Mouse (Mus musculus) naive thymus-derived CD4-positive, alpha-beta T cell, adult 2 months (primary cell): ENCODE data around the gene Wee1.
"Not testable (repeated sequence)": the region's sequence is repeated elsewhere in the genome, so short reads cannot be mapped to it uniquely, and the experiment has no call there.

Experiments
- DNase-seq: peaks from one replicate; pipeline ENCODE4 v3.0.0-alpha.2; 2011; ENCODE audit warnings: low read depth

Gene Wee1

DNA sequence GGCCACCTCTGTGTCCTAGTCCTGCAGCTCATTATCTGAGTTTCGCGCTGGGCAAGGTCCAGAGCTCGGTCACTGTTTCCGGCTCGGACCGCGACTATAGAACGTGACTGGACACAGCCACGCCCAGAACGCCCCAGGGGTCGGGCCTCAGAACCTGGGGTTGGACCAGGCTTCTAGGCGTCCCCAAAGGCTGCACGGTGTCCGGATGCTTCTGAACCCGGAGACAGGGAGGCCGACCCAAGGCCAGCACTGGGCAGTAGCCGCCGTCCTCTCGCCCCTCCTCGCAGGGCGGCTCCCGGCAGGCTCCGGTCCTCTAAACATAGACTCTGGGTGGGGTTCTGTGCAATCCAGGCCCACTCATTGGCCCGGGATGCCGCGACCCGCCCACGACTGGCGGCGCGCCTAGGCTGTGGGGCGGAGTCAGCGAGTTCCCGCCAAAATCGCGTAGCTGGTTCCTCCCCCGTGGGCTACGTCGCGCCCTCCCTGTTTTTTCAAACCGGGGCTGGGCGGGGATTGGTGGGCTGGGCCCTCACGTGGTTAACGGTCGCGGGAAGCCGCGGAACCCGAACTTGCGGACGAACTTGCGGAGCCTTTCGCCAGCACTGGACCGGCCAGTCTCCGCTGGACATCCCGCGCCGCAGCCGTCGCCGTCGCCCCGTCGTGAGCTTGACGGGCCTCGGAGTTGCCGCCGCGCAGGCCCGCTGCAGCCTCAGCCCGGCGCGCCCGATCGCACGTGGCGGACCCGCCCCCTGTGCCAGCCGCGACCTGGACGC lies at the start of gene Wee1:
Gene Wee1, plus strand, starts transcription at position 531 of the 773 bp plus-strand sequence.
- DNase-seq, result peak; percentile 97

DNA sequence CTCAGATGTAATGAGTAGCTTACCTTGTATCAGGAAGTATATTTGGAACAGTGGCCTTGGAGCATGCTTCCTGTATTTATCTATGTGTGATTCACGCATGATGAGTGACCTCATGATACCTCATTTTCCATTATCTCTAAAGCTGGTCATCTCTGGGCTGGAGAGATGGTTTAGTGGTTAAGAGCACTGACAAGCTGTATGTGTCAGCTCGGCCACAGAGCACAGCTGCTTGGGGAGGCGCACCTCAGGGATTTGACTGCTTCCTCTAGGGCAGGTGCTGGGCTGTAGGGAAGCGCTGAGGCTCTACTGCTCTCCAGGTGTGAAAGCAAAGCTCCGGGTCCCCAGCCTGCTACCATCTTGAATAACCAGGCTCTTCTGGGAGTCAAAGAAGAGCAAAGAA lies 43.7 kb upstream of the Wee1 start:
- DNase-seq, result no peak

DNA sequence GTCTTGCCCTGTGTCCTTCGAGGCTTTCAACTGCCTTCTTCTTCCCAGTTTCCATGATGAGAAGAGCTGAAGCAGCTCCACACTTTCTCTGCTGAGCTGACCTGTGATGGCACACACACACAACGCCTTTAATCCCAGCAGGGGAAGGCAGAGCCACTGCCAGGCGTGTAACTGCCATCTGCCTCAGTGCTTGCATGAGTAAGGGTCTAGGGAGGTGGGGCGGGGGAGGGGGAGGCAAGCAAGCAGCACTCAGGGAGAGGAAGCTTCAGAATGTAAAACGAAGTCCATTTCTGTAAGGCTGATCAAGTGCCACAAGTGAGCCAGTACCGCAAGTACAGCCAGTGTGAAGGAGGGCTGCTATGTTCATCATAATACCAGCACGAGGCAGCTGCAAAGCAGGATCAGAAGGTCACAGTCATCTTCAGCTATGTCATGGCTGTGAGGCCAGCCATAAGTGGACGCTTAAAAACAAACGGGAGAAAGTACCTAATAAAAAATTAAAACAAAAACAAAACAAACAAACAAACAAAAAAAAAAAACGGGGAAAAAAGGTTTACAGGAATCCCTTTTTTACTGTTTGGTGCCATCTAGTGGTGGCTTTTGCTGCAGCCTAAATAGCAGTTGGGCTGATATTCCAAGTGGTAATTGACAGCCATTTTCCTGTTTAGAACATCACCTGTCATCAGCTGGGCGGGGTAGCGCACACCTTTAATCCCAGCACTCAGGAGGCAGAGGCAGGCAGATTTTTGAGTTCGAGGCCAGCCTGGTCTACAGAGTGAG lies 38.3 kb upstream of the Wee1 start:
- peak; percentile 73 for DNase-seq

DNA sequence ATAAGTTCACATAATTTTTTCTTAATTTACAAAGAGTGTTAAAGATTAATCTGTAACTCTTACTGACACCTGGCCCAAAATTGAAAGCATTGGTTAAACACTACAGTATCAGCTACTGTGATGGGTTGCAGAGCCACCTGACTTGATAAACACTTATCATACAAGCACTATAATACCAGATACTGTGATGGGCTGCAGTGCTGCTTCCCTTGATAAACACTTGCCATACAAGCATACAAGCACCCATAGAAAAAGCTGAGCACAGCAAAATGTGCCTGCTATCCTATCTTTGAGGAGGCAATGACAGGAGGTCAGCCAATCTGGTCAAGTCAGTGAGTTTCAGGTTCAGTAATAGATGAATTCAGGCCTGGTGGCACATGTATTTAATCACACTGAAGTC lies 36.6 kb upstream of the Wee1 start:
- no peak for DNase-seq

DNA sequence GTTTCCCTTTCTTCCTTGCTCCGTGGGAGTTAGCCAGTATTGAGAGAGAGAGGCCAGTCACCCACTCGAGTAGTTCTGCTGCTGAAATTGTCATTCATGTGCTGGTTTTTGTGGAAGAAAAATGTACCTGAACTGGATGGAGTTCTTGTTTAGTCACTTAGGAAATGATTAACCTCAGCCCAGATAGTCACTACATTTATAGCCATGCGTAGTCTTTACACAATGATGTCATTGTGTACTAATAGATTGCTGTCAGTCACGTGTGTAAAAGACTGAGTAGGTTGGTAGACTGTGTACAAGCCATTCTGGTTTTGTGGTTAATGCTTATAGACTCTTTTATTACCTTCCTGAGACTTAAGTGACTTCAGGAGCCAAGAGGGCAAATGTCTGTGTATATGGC lies 33.9 kb upstream of the Wee1 start:
- DNase-seq, result no peak

DNA sequence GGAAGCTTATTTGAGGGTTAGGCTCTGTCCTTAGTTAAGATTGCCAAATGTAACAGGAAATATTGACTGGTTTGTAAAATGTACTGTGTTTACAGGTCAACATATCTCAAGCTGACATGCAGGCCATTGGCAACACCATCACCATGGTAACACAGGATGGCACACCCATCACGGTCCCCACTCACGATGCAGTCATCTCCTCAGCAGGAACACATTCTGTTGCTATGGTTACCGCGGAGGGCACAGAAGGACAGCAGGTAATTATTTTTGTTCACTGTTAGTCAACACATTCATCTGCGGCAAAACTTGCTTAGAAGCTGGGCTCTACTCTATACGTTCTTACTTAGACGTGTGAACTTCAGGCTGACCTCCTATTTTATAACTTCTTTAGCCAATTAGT lies 30.2 kb upstream of the Wee1 start:
- no peak for DNase-seq

DNA sequence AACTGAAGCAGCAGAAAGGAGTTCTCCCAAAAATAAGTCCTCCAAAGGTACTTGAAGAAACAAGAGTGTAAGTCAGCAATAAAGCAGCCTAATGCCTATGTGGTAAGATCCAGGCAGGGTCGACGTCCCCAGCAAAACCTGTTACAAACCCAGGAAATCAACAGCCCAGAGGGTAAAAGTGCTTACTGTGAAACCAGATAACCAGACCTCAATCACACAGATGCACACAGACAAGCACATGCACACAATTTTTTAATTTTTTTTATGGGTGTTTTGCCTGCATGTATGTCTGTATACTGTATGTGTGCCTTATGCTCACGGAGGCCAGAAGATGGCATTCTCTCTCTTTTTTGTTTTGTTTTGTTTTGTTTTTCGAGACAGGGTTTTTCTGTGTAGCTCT lies 25.5 kb upstream of the Wee1 start:
- DNase-seq, result no peak

DNA sequence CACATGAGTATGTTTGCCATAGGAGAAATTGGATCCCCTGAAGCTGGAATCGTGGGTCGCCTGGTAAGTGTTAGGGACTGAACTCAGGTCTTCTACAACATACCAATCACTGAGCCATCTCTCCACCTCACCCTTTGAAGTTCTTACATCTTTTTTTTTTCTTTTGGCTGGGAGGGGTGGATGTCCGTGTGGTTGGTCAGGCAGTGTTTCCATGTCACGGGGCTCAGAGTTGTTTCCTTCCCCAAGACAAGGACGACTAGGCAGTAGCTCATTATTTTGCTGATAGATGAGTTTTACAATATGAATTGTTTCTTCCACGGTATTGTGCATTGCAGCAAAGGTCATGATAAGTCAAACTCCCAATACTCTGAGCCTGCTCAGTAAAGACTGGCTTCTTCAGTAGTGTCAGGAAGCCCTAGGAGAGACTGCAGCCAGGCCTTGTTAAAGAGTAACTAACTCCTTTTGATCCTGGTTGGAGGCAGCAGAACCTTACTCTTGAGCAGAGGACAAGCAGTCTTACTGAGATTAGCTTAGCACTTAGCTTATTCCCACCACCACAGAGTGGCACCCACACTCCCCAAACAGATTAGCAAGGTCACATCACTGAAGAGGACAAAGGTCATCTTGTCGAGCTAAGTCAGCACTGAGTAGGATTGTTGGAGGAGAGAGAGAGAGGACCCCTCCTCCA lies 24.6 kb upstream of the Wee1 start:
- no peak for DNase-seq

DNA sequence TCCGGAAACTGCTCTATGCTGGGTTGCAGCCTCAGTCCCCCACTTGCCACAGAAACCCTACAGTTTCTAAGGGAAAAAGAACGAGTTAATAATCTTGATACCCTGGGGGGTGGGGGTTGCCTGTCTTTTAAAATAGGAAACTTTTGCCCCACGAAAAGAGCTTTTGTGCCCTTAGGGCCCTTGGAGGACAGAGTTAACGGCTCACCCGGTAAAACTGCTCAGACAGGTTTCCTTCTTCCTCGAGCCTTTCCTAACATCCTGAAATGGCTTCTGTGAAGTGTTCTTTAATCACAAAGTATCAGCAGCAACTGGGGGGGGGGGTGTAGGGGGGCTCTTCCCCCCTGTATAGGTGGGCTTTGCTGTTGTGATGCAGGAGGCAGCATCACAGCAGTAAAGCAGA lies 21.0 kb upstream of the Wee1 start:
- DNase-seq, result no peak

DNA sequence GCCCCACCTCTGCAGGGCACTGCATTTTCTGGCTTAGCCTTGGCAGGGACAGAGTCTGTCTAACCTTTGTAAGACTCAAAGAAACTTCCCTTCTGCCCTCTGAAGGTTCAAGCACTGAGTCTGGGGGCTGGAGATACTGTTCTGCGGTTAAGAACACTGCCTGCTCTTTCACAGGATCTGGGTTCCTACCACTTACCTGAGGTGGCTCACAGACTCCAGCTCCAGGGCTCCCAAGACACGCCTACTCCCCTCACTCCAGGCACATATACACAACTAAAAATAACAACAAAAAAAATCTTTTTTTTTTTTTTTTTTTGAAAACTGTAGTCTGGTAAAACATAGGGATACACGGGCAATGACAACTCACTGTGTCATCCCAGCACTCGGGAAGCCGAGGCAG lies 20.6 kb upstream of the Wee1 start:
- DNase-seq, result no peak

DNA sequence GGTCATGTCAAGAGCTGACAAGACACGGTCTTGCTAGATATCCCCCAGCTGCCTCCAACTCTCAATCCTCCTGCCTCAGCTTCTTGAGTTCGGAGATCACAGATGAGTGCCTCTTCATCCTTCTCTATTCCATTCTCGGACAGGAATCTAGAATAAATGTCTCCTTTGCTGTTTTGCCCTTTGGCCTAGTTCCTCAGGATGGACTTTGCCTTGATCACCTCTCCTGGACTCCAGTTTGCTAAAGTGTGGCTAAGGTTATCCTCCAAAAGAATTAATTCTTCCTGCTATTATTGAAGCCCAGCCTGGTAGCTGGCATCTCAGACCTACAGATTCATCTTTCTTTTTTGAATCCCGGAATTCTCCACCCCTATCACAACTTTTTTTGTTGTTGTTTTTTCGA lies 16.8 kb upstream of the Wee1 start:
- no peak for DNase-seq

DNA sequence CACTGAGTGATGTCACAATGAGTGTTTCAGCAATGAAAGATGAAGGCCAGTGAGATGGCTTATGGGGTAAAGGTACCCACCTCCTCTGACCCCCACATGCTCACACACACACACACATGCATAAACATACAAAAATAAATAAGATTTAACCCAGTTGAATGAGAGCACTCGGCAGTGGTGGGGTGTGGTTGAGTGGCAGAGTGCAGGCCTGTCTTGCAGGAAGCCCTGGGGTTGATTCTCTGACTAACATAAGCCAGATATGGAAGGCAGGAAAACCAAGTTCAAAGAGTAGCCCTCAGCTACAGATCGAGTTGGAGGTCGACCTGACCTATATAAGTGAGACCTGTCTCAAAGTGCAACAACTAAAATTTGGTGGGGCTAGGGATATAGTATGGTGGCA lies 15.2 kb upstream of the Wee1 start:
- DNase-seq, result no peak

DNA sequence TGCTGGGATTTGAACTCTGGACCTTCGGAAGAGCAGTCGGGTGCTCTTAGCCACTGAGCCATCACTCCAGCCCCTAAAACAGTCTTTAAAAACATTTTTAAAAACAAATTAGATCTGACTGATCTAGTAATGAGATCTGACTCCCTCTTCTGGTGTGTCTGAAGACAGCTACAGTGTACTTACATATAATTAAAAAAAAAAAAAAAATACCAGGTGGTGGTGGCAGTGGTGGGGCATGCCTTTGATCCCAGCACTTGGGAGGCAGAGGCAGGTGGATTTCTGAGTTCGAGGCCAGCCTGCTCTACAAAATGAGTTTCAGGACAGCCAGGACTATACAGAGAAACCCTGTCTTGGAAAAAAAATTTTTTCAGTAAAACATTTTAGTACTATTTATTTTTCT lies 13.3 kb upstream of the Wee1 start:
- DNase-seq, result not testable (repeated sequence)

DNA sequence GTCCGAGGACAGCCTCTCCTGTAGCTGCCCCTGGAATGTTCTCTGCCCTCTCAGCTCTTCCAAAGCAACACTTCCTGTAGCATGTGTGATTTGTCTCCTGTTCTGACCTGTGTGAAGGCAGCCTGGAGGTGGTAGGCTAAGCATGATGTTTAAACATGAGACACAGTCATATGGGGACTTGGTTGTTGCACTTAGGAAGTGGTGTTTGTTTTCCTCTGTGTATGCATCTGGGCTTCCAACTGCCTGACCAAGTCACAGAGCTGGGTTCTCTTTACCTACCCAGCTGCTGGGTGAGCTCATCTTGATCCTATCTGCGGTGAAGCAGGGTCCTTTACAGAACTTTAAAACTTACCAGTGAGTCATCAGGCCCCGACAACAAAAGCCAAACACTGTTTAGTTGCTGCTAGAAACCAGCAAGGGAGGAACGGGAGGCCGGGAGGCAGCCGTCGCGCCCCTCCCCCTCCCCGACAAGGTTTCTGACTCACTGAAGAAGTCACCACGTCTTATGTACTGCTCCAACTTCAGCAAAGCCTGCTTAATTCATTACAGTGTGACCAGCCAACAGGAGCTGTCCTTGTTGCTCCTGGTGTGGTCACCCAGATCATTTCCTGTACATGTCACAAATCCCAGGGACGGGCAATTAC lies 12.8 kb upstream of the Wee1 start:
- DNase-seq, result peak; percentile 64

DNA sequence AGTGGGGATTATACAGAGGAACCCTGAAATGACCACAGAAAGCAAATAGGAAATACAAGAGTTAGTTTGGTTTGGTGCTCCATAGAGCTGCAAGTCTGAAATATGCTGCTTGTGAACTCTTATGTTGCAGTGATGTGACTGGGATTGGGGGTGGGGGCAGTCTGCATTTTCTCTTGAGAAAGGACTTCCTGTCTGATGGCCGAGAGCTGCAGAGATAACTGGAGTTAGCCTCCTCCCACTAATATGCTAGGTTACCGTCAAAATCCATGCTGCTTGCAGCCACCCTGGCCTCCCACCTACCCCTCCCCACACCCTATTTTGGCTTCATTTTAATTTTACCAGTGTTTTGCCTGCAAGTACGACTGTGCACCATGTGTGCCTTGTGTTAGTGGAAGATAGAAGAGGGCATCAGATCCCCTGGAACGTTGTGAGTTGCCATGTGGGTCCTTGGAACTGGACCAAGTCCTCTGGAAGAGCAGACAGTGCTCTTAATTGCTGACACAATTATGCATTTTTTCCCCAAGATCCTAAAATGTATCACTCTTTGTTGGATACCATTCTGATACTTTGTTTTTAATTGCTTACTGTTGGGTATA lies 11.7 kb upstream of the Wee1 start:
- DNase-seq, result no peak

DNA sequence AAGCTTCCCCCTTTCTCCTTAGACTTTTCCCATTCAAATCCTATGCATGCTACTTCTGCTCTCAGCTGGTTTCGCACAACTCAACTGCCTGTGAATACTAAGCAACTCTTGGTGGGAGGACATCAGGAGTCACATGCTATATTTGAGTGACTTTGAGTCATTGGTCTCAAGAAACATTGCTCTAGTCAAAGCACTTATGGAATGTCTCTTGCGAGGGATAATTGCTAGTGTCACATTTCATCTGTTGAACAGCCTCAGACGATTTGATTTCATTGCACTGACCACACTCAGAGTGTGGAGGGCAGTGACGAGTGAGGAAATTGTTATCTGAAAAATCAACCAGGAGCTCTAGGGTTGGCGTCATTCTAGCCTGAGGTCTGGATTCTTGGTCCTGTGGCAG lies 7.1 kb upstream of the Wee1 start:
- no peak for DNase-seq

DNA sequence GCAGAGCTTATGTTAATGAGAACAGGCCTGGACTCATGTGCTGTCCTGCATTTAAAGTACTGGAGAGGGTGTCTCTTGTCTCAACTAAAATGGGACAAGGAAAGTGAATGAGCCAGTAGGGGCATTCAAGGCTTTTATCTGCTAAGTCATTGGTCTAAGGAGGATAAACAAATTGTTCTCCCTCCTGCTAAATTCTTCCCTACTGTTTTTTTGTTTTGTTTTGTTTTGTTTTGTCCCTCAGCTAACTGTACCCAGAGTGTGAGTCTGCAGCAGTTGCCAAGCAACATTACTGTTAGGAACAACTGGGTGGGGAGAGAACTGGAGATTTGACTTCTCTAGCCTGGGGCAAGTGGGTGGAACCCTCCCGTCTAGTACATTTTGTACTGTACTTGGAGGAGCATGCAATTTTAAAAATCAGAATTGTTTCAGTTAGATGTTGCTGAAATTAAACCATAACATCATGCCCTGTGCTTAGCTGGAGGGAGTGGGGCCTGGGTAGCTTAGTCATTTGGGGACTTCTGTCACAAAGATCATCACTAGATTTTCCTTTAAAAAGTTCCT lies 5.0 kb upstream of the Wee1 start:
- DNase-seq, result no peak

DNA sequence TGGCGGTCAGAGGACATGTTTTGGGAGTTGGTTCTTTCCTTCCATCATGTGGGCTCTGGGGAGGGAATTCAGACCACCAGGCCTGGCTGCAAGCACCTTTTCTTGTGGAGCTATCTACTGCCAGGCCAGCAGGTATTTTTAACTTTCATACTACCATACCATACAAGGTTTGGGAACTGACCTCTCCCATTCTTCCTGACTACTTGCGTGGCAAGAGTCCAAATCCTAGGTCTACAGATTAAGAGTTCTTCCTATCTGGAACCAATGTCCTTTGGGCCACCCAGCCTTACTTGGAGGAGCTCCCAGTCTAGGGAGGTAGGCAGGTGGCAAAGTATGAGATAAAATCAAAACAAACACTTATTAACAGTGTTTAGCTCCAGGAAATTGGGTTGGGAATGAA lies 3.4 kb upstream of the Wee1 start:
- DNase-seq, result no peak

DNA sequence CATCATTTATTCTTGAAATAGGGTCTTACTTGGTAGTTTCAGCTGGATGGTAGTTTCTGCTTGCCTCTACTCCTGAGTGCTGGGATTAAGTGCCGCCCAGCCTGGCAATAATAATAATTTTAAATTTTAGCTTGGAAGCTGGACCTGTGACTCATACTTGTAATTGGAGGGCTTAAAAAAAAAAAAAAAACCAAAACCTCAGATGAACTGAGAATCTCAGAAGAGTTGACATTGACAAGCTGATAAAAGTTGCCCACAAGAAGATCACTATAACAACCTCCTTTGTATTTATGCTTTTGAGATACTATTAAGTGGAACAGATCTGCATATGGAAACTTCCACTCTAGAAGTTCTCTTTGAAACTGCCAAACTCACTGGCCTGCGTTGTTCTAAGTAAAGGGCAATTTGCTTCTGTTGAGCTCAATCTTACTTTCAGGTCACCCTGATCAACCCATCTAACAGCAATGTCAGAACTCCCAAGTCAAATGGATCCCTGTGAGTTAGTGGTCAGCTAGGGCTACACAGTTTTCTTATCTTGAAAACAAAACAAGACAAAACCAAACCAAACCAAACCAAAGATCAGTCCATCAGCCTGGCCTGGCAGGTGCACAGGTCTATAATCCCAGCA lies 1.6 kb upstream of the Wee1 start:
- DNase-seq, result peak; percentile 12

DNA sequence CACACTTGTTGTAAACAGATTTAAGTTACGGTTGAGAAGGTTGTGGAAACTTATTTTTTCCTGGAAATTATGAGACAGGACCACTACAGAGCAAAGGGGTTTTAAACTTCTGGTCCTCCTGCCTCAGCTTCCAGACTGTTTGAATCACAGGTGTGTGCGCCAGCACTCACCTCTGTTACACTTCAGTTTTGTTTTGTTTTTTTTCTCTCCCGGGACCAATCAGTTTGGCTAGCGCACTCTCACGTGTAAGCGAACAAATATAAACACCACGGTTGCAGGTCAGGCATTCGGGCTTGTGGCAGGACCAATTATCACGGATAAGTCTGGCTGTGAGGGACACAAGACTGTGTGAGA lies 707 bp upstream of the Wee1 start:
- DNase-seq, result no peak

DNA sequence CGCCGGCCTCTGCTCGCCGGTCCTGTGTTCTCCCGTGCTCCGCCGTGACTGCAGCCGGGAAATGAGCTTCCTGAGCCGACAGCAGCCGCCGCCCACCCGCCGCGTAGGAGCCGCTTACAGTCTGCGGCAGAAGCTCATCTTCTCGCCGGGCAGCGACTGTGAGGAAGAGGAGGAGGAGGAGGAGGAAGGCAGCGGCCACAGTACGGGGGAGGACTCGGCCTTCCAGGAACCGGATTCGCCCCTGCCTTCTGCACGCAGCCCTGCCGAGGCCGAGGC lies 381 bp downstream of the Wee1 start:
- no peak for DNase-seq
